Mouse (Mus musculus): ENCODE measurements at regions not wholly inside any gene's neighbourhood (a gene's known extent, or its start where the extent isn't known, plus 50 kb on each side); places are given as distances from the start of the nearest gene placed in this dataset.

GRCm38 (mm10) chr4:54313804-54314203, 488.0 kb downstream of the Tmem38b start:
- TF ChIP-seq CTCF (conservative IDR thresholded peaks at IDR 0.05; ENCODE audit: low read length) (no peak), POU5F1 (IDR thresholded peaks at IDR 0.05; ENCODE audit: borderline replicate concordance, low read length) (no peak)
